Mouse (Mus musculus) heart, embryonic 10.5 days (tissue): ENCODE results near the gene Capg. TPM values are rescaled to one million over a fixed set of nuclear protein-coding genes. Genes with fewer than 3 reads are reported as not detected.

Experiments
- DNase-seq: peaks from one replicate; pipeline ENCODE4 v3.0.0-alpha.2; 2017; ENCODE audit warnings: low spot score
- H3K27ac ChIP-seq: fragments of 300-500 bp; sonication (generic); 2 replicates; pipeline ENCODE4 v1.5.1; 2016; ENCODE audit warnings: mild to moderate bottlenecking
- H3K27me3 ChIP-seq: fragments of 300-500 bp; sonication (generic); 2 replicates; pipeline ENCODE4 v1.6.1; 2016; ENCODE audit warnings: mild to moderate bottlenecking; ENCODE audit not compliant: poor library complexity, insufficient read depth, severe bottlenecking
- H3K36me3 ChIP-seq: fragments of 300-500 bp; sonication (generic); 2 replicates; pipeline ENCODE4 v1.6.1; 2016; ENCODE audit warnings: mild to moderate bottlenecking, moderate library complexity
- H3K4me1 ChIP-seq: fragments of 300-500 bp; sonication (generic); 2 replicates; pipeline ENCODE4 v1.6.1; 2016; ENCODE audit warnings: mild to moderate bottlenecking
- H3K4me3 ChIP-seq: fragments of 300-500 bp; sonication (generic); 2 replicates; pipeline ENCODE4 v1.5.1; 2016; ENCODE audit warnings: mild to moderate bottlenecking, moderate library complexity
- H3K9me3 ChIP-seq: fragments of 300-500 bp; sonication (generic); 2 replicates; pipeline ENCODE4 v1.6.1; 2016; ENCODE audit warnings: mild to moderate bottlenecking, moderate library complexity
- WGBS: fragments of 180-500 bp; shearing (Covaris S2); methylation state at CpG from one replicate; pipeline ENCODE4 v1.1.7; 2016; 5-methylcytosine and 5-hydroxymethylcytosine counted together
- polyA plus RNA-seq: library from polyadenylated mRNA; unstranded; fragments of >200 nt; fragmentation: Nextera tagmentation; extraction: Ambion mirVana; gene quantifications from 2 replicates; pipeline ENCODE4 v1.2.1, GENCODE M21; 2016

Gene Capg
- polyA plus RNA-seq, 1 experiment from 2014 or later, result 23.2 TPM

- no peak for DNase-seq
- peaks cover 20% of the 10 kb centered on the region for H3K4me1 ChIP-seq
- no peak overlapping the region for H3K4me3 ChIP-seq
- no peak overlapping the region for H3K27ac ChIP-seq
- 79% methylated on average over 8 of the region's 8 CpGs for WGBS
- no peaks in the 10 kb centered on the region for H3K27me3 ChIP-seq
- H3K9me3 ChIP-seq, result no peaks in the 10 kb centered on the region
- H3K36me3 ChIP-seq, result no peaks in the 10 kb centered on the region
Measured at GRCm38 (mm10) chr6:72560801-72561200, 16.6 kb downstream of the Capg start.

- no peak for DNase-seq
- Histone ChIP-seq H3K4me1 (peaks cover 25% of the 10 kb centered on the region), H3K27ac (peak overlapping the region; percentile 43; the same call in 1 of the 2 replicates), H3K27me3 (no peaks in the 10 kb centered on the region), H3K9me3 (no peaks in the 10 kb centered on the region), H3K36me3 (no peaks in the 10 kb centered on the region), H3K4me3 (no peak overlapping the region)
- 52% methylated on average over 6 of the region's 6 CpGs for WGBS
Measured at GRCm38 (mm10) chr6:72562486-72562885, 18.3 kb downstream of the Capg start.

DNA sequence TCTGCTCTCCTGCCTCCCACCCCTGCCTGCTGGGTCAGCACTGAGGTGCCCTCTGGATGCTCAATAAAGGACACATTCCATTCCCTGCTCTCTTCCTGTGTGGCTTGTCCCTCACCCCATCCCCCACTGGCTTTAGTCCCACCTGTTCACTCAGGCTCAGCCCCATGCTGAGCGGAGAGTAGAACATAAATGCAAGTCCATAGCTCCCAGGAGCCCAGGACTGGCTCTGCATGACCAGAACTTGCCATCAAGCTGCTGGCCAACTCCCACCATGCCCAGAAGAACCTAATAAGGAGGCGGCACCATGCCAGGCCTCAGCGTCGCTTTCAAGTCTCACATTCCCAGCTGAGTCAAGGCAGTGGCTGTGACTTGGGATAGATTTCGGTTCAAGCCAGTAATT lies 18.7 kb downstream of the Capg start:
- no peak overlapping the region for H3K4me3 ChIP-seq
- H3K4me1 ChIP-seq, result peaks cover 25% of the 10 kb centered on the region
- no peaks in the 10 kb centered on the region for H3K27me3 ChIP-seq
- WGBS, result 75% methylated on average over 5 of the region's 5 CpGs
- H3K36me3 ChIP-seq, result peaks cover under 1% of the 10 kb centered on the region; the same call in 1 of the 2 replicates
- H3K9me3 ChIP-seq, result no peaks in the 10 kb centered on the region
- H3K27ac ChIP-seq, result peak overlapping the region; percentile 43
- DNase-seq, result no peak

DNA sequence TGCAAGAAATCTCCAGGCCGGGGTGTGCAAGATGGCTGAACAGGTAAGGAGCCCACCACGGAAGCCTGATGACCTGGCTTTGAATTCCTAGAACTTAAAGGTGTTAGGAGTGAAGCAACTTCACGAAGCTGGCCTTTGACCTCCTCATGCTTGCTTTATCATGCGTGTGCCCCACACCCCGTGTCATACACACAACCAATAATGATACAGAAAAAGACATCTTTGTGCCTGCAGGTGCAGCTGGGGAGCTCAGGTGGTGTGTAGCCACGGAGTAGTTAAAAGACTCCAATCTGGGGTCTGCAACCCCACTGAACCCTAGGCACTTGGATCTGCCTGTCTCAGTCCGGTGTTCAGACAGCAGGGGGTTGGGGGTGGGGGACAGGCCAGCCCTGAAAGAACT lies 21.3 kb downstream of the Capg start:
- Histone ChIP-seq H3K36me3 (peaks cover 7% of the 10 kb centered on the region; the same call in 1 of the 2 replicates), H3K27me3 (no peaks in the 10 kb centered on the region), H3K9me3 (no peaks in the 10 kb centered on the region), H3K4me1 (peaks cover 25% of the 10 kb centered on the region), H3K27ac (0 out of 2 replicates have a peak overlapping the region, but pooled peaks have one; percentile 4), H3K4me3 (peak overlapping the region; percentile 3; the same call in 1 of the 2 replicates)
- DNase-seq, result no peak
- 71% methylated on average over 7 of the region's 7 CpGs for WGBS

- H3K36me3 ChIP-seq, result peaks cover 7% of the 10 kb centered on the region; the same call in 1 of the 2 replicates
- H3K27me3 ChIP-seq, result no peaks in the 10 kb centered on the region
- 0 out of 2 replicates have a peak overlapping the region, but pooled peaks have one; percentile 4 for H3K27ac ChIP-seq
- 5% methylated on average over 4 of the region's 4 CpGs for WGBS
- peak; percentile 94 for DNase-seq
- no peaks in the 10 kb centered on the region for H3K9me3 ChIP-seq
- peaks cover 25% of the 10 kb centered on the region for H3K4me1 ChIP-seq
- peak overlapping the region; percentile 3; the same call in 1 of the 2 replicates for H3K4me3 ChIP-seq
Measured at GRCm38 (mm10) chr6:72566044-72566443, 21.9 kb downstream of the Capg start.

GRCm38 (mm10) chr6:72567508-72567907 lies 23.3 kb downstream of the Capg start:
- Histone ChIP-seq H3K27ac (no peak overlapping the region), H3K9me3 (no peaks in the 10 kb centered on the region), H3K36me3 (peaks cover 7% of the 10 kb centered on the region; the same call in 1 of the 2 replicates), H3K4me1 (peaks cover 24% of the 10 kb centered on the region), H3K27me3 (no peaks in the 10 kb centered on the region), H3K4me3 (no peak overlapping the region)
- no peak for DNase-seq
- WGBS, result 82% methylated on average over 5 of the region's 5 CpGs

- DNase-seq, result no peak
- 84% methylated on average over 10 of the region's 10 CpGs for WGBS
- H3K4me1 ChIP-seq, result peaks cover 13% of the 10 kb centered on the region
- H3K27me3 ChIP-seq, result no peaks in the 10 kb centered on the region
- H3K27ac ChIP-seq, result no peak overlapping the region
- no peak overlapping the region for H3K4me3 ChIP-seq
- peaks cover 7% of the 10 kb centered on the region; the same call in 1 of the 2 replicates for H3K36me3 ChIP-seq
- H3K9me3 ChIP-seq, result no peaks in the 10 kb centered on the region
Measured at GRCm38 (mm10) chr6:72568736-72569135, 24.5 kb downstream of the Capg start.

GRCm38 (mm10) chr6:72570644-72571397 lies 26.6 kb downstream of the Capg start:
- Histone ChIP-seq H3K4me1 (peaks cover 5% of the 10 kb centered on the region), H3K9me3 (no peaks in the 10 kb centered on the region), H3K27me3 (no peaks in the 10 kb centered on the region), H3K4me3 (no peak overlapping the region), H3K27ac (no peak overlapping the region), H3K36me3 (peaks cover 9% of the 10 kb centered on the region; the same call in 1 of the 2 replicates)
- no peak for DNase-seq
- 87% methylated on average over 10 of the region's 10 CpGs for WGBS

- Histone ChIP-seq H3K9me3 (no peaks in the 10 kb centered on the region), H3K4me3 (no peak overlapping the region), H3K27ac (no peak overlapping the region), H3K27me3 (no peaks in the 10 kb centered on the region), H3K36me3 (peaks cover 9% of the 10 kb centered on the region; the same call in 1 of the 2 replicates), H3K4me1 (no peaks in the 10 kb centered on the region)
- DNase-seq, result no peak
- 20% methylated on average over 3 of the region's 3 CpGs for WGBS
Measured at GRCm38 (mm10) chr6:72571826-72572225, 27.6 kb downstream of the Capg start.

GRCm38 (mm10) chr6:72576041-72576440 lies 31.9 kb downstream of the Capg start:
- peaks cover 9% of the 10 kb centered on the region for H3K36me3 ChIP-seq
- H3K4me1 ChIP-seq, result no peaks in the 10 kb centered on the region
- no peak overlapping the region for H3K27ac ChIP-seq
- H3K27me3 ChIP-seq, result no peaks in the 10 kb centered on the region
- DNase-seq, result no peak
- 88% methylated on average over 3 of the region's 3 CpGs for WGBS
- no peaks in the 10 kb centered on the region for H3K9me3 ChIP-seq
- H3K4me3 ChIP-seq, result no peak overlapping the region

- Histone ChIP-seq H3K27ac (no peak overlapping the region), H3K27me3 (no peaks in the 10 kb centered on the region), H3K4me1 (no peaks in the 10 kb centered on the region), H3K9me3 (no peaks in the 10 kb centered on the region), H3K4me3 (no peak overlapping the region), H3K36me3 (peaks cover 19% of the 10 kb centered on the region)
- DNase-seq, result no peak
- 69% methylated on average over 11 of the region's 11 CpGs for WGBS
Measured at GRCm38 (mm10) chr6:72581625-72582382, 37.6 kb downstream of the Capg start.

DNA sequence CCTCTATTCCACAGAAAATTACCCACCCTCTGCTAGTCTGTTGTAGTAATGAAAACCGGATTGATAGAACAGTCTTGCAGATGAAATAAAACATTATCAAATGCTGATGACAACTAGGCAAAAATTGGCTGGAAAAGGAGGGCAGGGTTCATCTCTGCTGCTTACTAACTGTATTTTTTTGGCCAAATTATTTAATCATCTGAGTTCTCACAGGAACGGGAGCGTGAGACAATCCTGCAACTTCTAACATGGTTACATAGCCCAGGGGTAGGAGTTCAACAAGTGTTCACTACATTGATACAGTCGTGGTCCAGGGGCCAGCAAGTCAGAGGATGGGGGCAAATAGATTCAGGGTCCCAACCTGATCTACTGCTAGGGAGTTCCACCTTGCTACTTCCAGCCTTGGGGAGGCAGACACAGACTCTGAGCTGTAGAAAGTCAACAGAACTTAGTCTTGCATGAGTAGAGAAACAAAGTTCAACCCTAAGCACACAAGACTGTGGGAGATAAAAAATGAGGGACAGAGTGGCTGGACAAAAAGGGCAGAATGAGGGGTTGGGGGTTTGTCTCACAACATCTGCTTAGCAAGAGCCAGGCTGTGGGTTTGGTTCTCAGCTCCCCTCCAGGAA lies 39.1 kb downstream of the Capg start:
- H3K36me3 ChIP-seq, result peaks cover 19% of the 10 kb centered on the region
- no peaks in the 10 kb centered on the region for H3K4me1 ChIP-seq
- no peak overlapping the region for H3K4me3 ChIP-seq
- no peak overlapping the region for H3K27ac ChIP-seq
- 85% methylated on average over 4 of the region's 4 CpGs for WGBS
- H3K27me3 ChIP-seq, result no peaks in the 10 kb centered on the region
- DNase-seq, result no peak
- H3K9me3 ChIP-seq, result no peaks in the 10 kb centered on the region

DNA sequence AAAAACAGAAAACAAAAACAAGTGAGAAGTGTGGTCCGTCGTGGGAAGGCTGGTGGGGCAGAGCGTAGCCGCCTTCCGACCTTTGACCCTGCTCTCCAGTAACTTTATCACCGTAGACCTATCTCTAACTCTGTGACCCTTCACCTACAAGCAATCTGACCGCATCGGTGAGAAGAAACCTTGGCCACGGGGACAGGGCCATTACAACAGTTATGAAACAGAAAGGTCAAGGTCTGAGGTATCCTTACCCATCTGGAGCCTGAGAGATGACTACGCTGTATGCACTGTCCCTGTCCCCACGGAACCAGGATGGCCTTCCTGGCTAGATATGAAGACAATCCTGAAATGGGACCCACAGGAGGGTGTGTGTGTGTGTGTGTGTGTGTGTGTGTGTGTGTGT lies 40.0 kb downstream of the Capg start:
- Histone ChIP-seq H3K27me3 (no peaks in the 10 kb centered on the region), H3K4me3 (no peak overlapping the region), H3K9me3 (no peaks in the 10 kb centered on the region), H3K4me1 (no peaks in the 10 kb centered on the region), H3K27ac (no peak overlapping the region), H3K36me3 (peaks cover 18% of the 10 kb centered on the region)
- 74% methylated on average over 11 of the region's 11 CpGs for WGBS
- no peak for DNase-seq
